Mouse (Mus musculus) limb, embryonic 10.5 days (tissue): ENCODE results near the gene Atp6v1f. TPM values are rescaled to one million over a fixed set of nuclear protein-coding genes. Genes with fewer than 3 reads are reported as not detected.

Experiments
- DNase-seq: peaks from one replicate; pipeline ENCODE4 v3.0.0-alpha.2; 2017; ENCODE audit warnings: low spot score
- H3K27ac ChIP-seq: fragments of 300-500 bp; sonication (generic); 2 replicates; pipeline ENCODE4 v1.5.1; 2016; ENCODE audit warnings: mild to moderate bottlenecking
- H3K27me3 ChIP-seq: fragments of 300-500 bp; sonication (generic); 2 replicates; pipeline ENCODE4 v1.6.1; 2016; ENCODE audit warnings: low read depth, mild to moderate bottlenecking; ENCODE audit not compliant: poor library complexity, severe bottlenecking
- H3K36me3 ChIP-seq: fragments of 300-500 bp; sonication (generic); 2 replicates; pipeline ENCODE4 v1.6.1; 2016; ENCODE audit warnings: mild to moderate bottlenecking, moderate library complexity
- H3K4me1 ChIP-seq: fragments of 300-500 bp; sonication (generic); 2 replicates; pipeline ENCODE4 v1.6.1; 2016
- H3K4me3 ChIP-seq: fragments of 300-500 bp; sonication (generic); 2 replicates; pipeline ENCODE4 v1.5.1; 2016; ENCODE audit warnings: mild to moderate bottlenecking, moderate library complexity
- H3K9me3 ChIP-seq: fragments of 300-500 bp; sonication (generic); replicated peaks from 2 replicates; pipeline ENCODE4 v1.6.1; 2016; ENCODE audit warnings: mild to moderate bottlenecking
- WGBS: fragments of 180-500 bp; shearing (Covaris S2); methylation state at CpG from one replicate; pipeline ENCODE4 v1.1.7; 2016; 5-methylcytosine and 5-hydroxymethylcytosine counted together
- polyA plus RNA-seq: library from polyadenylated mRNA; unstranded; fragments of >200 nt; fragmentation: Nextera tagmentation; extraction: Ambion mirVana; gene quantifications from 2 replicates; pipeline ENCODE4 v1.2.1, GENCODE M21; 2016

The Atp6v1f gene
- polyA plus RNA-seq, 1 experiment from 2014 or later: 196 TPM

GRCm38 (mm10) chr6:29434911-29435691 is 32.4 kb upstream of the Atp6v1f start:
- H3K36me3 ChIP-seq: peaks cover 2% of the 10 kb centered on the region; the same call in 1 of the 2 replicates
- H3K27me3 ChIP-seq: peaks cover 49% of the 10 kb centered on the region
- DNase-seq: peak; percentile 60
- H3K4me3 ChIP-seq: peak overlapping the region; percentile 66
- WGBS: 1% methylated on average over 13 of the region's 13 CpGs
- H3K4me1 ChIP-seq: peaks cover 65% of the 10 kb centered on the region
- no peaks in the 10 kb centered on the region for H3K9me3 ChIP-seq
- peak overlapping the region; percentile 87 for H3K27ac ChIP-seq

- Histone ChIP-seq H3K4me1 (peaks cover 60% of the 10 kb centered on the region), H3K4me3 (peak overlapping the region; percentile 66), H3K36me3 (peaks cover 2% of the 10 kb centered on the region; the same call in 1 of the 2 replicates), H3K9me3 (no peaks in the 10 kb centered on the region), H3K27me3 (peaks cover 41% of the 10 kb centered on the region), H3K27ac (peak overlapping the region; percentile 87)
- peak; percentile 53 for DNase-seq
- 6% methylated on average over 6 of the region's 6 CpGs for WGBS
These were observed 31.5 kb upstream of the Atp6v1f start for GRCm38 (mm10) chr6:29435940-29436451.

- Histone ChIP-seq H3K27ac (peak overlapping the region; percentile 87), H3K4me3 (peak overlapping the region; percentile 66), H3K4me1 (peaks cover 55% of the 10 kb centered on the region), H3K9me3 (no peaks in the 10 kb centered on the region), H3K27me3 (peaks cover 36% of the 10 kb centered on the region), H3K36me3 (peaks cover 6% of the 10 kb centered on the region; the same call in 1 of the 2 replicates)
- DNase-seq: peak; percentile 42
- WGBS: 10% methylated on average over 11 of the region's 11 CpGs
These were observed 31.0 kb upstream of the Atp6v1f start for GRCm38 (mm10) chr6:29436461-29436934.

- no peaks in the 10 kb centered on the region for H3K9me3 ChIP-seq
- H3K27me3 ChIP-seq: peaks cover 8% of the 10 kb centered on the region
- WGBS: 81% methylated on average over 4 of the region's 4 CpGs
- peaks cover 28% of the 10 kb centered on the region for H3K4me1 ChIP-seq
- H3K27ac ChIP-seq: no peak overlapping the region
- DNase-seq: no peak
- no peak overlapping the region for H3K4me3 ChIP-seq
- peaks cover 20% of the 10 kb centered on the region; the same call in 1 of the 2 replicates for H3K36me3 ChIP-seq
These were observed 28.3 kb upstream of the Atp6v1f start for GRCm38 (mm10) chr6:29439251-29439650.

- H3K27ac ChIP-seq: no peak overlapping the region
- H3K9me3 ChIP-seq: no peaks in the 10 kb centered on the region
- H3K4me3 ChIP-seq: no peak overlapping the region
- no peak for DNase-seq
- peaks cover 23% of the 10 kb centered on the region; the same call in 1 of the 2 replicates for H3K36me3 ChIP-seq
- peaks cover 3% of the 10 kb centered on the region; the same call in 1 of the 2 replicates for H3K27me3 ChIP-seq
- H3K4me1 ChIP-seq: peaks cover 23% of the 10 kb centered on the region
- 95% methylated on average over 6 of the region's 6 CpGs for WGBS
These were observed 27.7 kb upstream of the Atp6v1f start for GRCm38 (mm10) chr6:29439789-29440188.

- no peaks in the 10 kb centered on the region for H3K9me3 ChIP-seq
- H3K36me3 ChIP-seq: peaks cover 68% of the 10 kb centered on the region
- H3K27me3 ChIP-seq: no peaks in the 10 kb centered on the region
- peak; percentile 61 for DNase-seq
- 71% methylated on average over 11 of the region's 11 CpGs for WGBS
- H3K4me1 ChIP-seq: no peaks in the 10 kb centered on the region
- H3K27ac ChIP-seq: no peak overlapping the region
- H3K4me3 ChIP-seq: no peak overlapping the region
These were observed 22.7 kb upstream of the Atp6v1f start for GRCm38 (mm10) chr6:29444773-29445172.

- Histone ChIP-seq H3K4me1 (no peaks in the 10 kb centered on the region), H3K9me3 (no peaks in the 10 kb centered on the region), H3K4me3 (no peak overlapping the region), H3K27me3 (no peaks in the 10 kb centered on the region), H3K36me3 (peaks cover 68% of the 10 kb centered on the region), H3K27ac (no peak overlapping the region)
- WGBS: 91% methylated on average over 7 of the region's 7 CpGs
- DNase-seq: no peak
These were observed 22.2 kb upstream of the Atp6v1f start for GRCm38 (mm10) chr6:29445354-29445753.

- Histone ChIP-seq H3K27ac (no peak overlapping the region), H3K4me3 (no peak overlapping the region), H3K36me3 (peaks cover 82% of the 10 kb centered on the region), H3K4me1 (no peaks in the 10 kb centered on the region), H3K27me3 (no peaks in the 10 kb centered on the region), H3K9me3 (no peaks in the 10 kb centered on the region)
- DNase-seq: no peak
- 30% methylated on average over 4 of the region's 4 CpGs for WGBS
These were observed 17.7 kb upstream of the Atp6v1f start for GRCm38 (mm10) chr6:29449858-29450257.

GRCm38 (mm10) chr6:29450667-29451066 is 16.9 kb upstream of the Atp6v1f start:
- Histone ChIP-seq H3K27ac (no peak overlapping the region), H3K4me3 (no peak overlapping the region), H3K4me1 (no peaks in the 10 kb centered on the region), H3K36me3 (peaks cover 75% of the 10 kb centered on the region), H3K9me3 (no peaks in the 10 kb centered on the region), H3K27me3 (no peaks in the 10 kb centered on the region)
- DNase-seq: no peak
- WGBS: 98% methylated on average over 6 of the region's 6 CpGs

- peaks cover 30% of the 10 kb centered on the region; the same call in 1 of the 2 replicates for H3K36me3 ChIP-seq
- no peak overlapping the region for H3K27ac ChIP-seq
- H3K4me3 ChIP-seq: no peak overlapping the region
- H3K4me1 ChIP-seq: no peaks in the 10 kb centered on the region
- WGBS: 68% methylated on average over 7 of the region's 7 CpGs
- H3K27me3 ChIP-seq: no peaks in the 10 kb centered on the region
- no peak for DNase-seq
- no peaks in the 10 kb centered on the region for H3K9me3 ChIP-seq
These were observed 6.0 kb upstream of the Atp6v1f start for GRCm38 (mm10) chr6:29461502-29461901.

GRCm38 (mm10) chr6:29463388-29463787 is 4.1 kb upstream of the Atp6v1f start:
- H3K27me3 ChIP-seq: no peaks in the 10 kb centered on the region
- 83% methylated on average over 3 of the region's 3 CpGs for WGBS

GRCm38 (mm10) chr6:29468851-29469250 is 1.3 kb downstream of the Atp6v1f start:
- whole genome bisulfite sequencing: 87% methylated on average over 3 of the region's 3 CpGs
- DNase-seq: no peak
- no peak overlapping the region for H3K27ac ChIP-seq
- no peaks in the 10 kb centered on the region for H3K27me3 ChIP-seq
- no peaks in the 10 kb centered on the region for H3K9me3 ChIP-seq
- H3K4me3 ChIP-seq: peak overlapping the region; percentile 79
- H3K36me3 ChIP-seq: peaks cover 26% of the 10 kb centered on the region
- H3K4me1 ChIP-seq: peaks cover 20% of the 10 kb centered on the region

More at GRCm38 (mm10) chr6:29463388-29463787, 4.1 kb upstream of the Atp6v1f start:
- peaks cover 5% of the 10 kb centered on the region for H3K4me1 ChIP-seq
- H3K4me3 ChIP-seq: no peak overlapping the region
- no peak overlapping the region for H3K27ac ChIP-seq
- no peak for DNase-seq
- no peaks in the 10 kb centered on the region for H3K9me3 ChIP-seq
- peaks cover 16% of the 10 kb centered on the region; the same call in 1 of the 2 replicates for H3K36me3 ChIP-seq

- H3K27ac ChIP-seq: no peak within 1 kb of the TSS
- 92% methylated on average over 4 of the region's 4 CpGs for WGBS
- no peak for DNase-seq
- H3K36me3 ChIP-seq: peaks cover 26% of the 10 kb centered on the region
- H3K4me1 ChIP-seq: peaks cover 30% of the 10 kb centered on the region
- H3K9me3 ChIP-seq: no peaks in the 10 kb centered on the region
- H3K4me3 ChIP-seq: no peak within 1 kb of the TSS
- 0 out of 2 replicates have a peak, but pooled peaks cover 7% of the 10 kb centered on the region for H3K27me3 ChIP-seq
These were observed 3.6 kb downstream of the Atp6v1f start, which contains the start of gene Atp6v1fnb for GRCm38 (mm10) chr6:29471137-29471536. Atp6v1fnb (plus strand) TSS chr6:29471437.
